Mouse (Mus musculus) forebrain, embryonic 13.5 days (tissue): ENCODE measurements at regions not wholly inside any gene's neighbourhood (a gene's known extent, or its start where the extent isn't known, plus 50 kb on each side); places are given as distances from the start of the nearest gene placed in this dataset.

Source experiments
- ATAC-seq: fragments of 200-750 bp; cut with Nextera tagmentation; 2 replicates; pipeline ENCODE4 v1.8.0; 2017
- H3K27ac ChIP-seq: fragments of 300-500 bp; sonication (generic); 2 replicates; pipeline ENCODE4 v1.5.1; 2015; ENCODE audit warnings: inconsistent platforms, mild to moderate bottlenecking, moderate library complexity
- H3K27me3 ChIP-seq: fragments of 300-500 bp; sonication (generic); 2 replicates; pipeline ENCODE4 v1.6.1; 2015; ENCODE audit warnings: mild to moderate bottlenecking, inconsistent platforms
- H3K36me3 ChIP-seq: fragments of 300-500 bp; sonication (generic); 2 replicates; pipeline ENCODE4 v1.6.1; 2015; ENCODE audit warnings: mild to moderate bottlenecking, inconsistent platforms; ENCODE audit not compliant: poor library complexity, severe bottlenecking
- H3K4me1 ChIP-seq: fragments of 300-500 bp; sonication (generic); 2 replicates; pipeline ENCODE4 v1.6.1; 2015; ENCODE audit warnings: inconsistent platforms
- H3K4me2 ChIP-seq: fragments of 300-500 bp; sonication (generic); 2 replicates; pipeline ENCODE4 v1.6.1; 2015; ENCODE audit warnings: inconsistent platforms, mild to moderate bottlenecking, moderate library complexity
- H3K4me3 ChIP-seq: fragments of 300-500 bp; sonication (generic); 2 replicates; pipeline ENCODE4 v1.5.1; 2015; ENCODE audit warnings: mild to moderate bottlenecking, inconsistent platforms
- H3K9ac ChIP-seq: fragments of 300-500 bp; sonication (generic); 2 replicates; pipeline ENCODE4 v1.6.1; 2015; ENCODE audit warnings: mild to moderate bottlenecking, inconsistent platforms
- H3K9me3 ChIP-seq: fragments of 300-500 bp; sonication (generic); replicated peaks from 2 replicates; pipeline ENCODE4 v1.6.1; 2016; ENCODE audit warnings: inconsistent platforms
- WGBS: fragments of 180-500 bp; shearing (Covaris S2); methylation state at CpG from one replicate; pipeline ENCODE4 v1.1.7; 2015; 5-methylcytosine and 5-hydroxymethylcytosine counted together

DNA sequence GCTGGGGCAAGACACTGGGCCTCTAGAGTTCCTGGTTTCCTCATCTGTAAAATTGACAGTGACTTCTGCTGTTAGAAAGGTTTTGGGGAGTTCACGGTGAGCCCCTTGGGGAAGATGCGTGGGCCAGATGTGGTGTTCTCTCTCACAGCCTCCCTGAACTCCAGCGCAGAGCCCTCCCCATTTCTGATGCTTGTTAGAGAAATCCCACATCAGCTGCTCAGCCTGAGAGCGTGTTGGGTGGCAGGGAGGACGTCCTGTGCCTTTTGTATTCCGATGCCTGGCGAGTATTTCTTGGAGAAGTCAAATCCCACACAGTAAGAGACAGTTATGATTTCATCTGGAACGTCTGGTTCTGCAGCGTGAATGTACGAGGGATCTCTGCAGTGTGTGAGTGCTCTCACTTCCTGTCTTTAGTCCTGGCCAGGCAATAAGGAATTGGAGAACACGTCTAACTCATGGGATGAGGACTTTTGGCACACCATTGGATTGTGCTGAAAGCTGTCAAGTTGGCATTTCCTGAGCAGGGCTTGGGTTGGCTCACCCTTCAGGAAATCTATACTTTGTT is 110.8 kb upstream of the Prickle1 start:
- no peaks in the 10 kb centered on the region for H3K9me3 ChIP-seq
- H3K27ac ChIP-seq: no peak overlapping the region
- WGBS: 84% methylated on average over 11 of the region's 11 CpGs
- no peak overlapping the region for H3K4me2 ChIP-seq
- H3K27me3 ChIP-seq: no peaks in the 10 kb centered on the region
- H3K36me3 ChIP-seq: no peaks in the 10 kb centered on the region
- H3K4me1 ChIP-seq: no peaks in the 10 kb centered on the region
- no peak for ATAC-seq
- H3K9ac ChIP-seq: no peak overlapping the region
- no peak overlapping the region for H3K4me3 ChIP-seq

- Histone ChIP-seq H3K27ac (no peak overlapping the region), H3K4me1 (peaks cover under 1% of the 10 kb centered on the region; the same call in 1 of the 2 replicates), H3K4me3 (no peak overlapping the region), H3K36me3 (no peaks in the 10 kb centered on the region), H3K27me3 (no peaks in the 10 kb centered on the region), H3K9ac (no peak overlapping the region), H3K4me2 (no peak overlapping the region), H3K9me3 (no peaks in the 10 kb centered on the region)
- ATAC-seq: no peak
- WGBS: 85% methylated on average over 4 of the region's 4 CpGs
Observed at GRCm38 (mm10) chr15:93705651-93706050, 110.0 kb upstream of the Prickle1 start.

DNA sequence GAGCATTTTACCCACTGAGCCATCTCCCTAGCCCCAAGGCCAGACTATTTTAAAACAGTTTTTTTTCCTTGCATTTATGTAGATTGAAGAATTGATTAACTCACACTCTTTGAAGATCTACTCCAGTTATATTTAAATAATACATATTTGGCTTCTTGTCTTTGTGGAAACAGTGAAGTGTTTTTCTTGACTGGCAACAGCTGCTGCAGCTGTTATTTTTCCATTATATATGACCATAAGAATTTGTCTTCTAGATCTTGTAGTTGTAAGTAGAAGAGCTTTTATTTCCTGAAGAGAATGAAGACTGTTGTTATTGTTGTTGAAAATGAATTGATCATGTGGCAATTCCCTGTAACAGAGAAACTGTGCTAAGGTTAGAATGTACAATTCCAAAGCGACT is 109.4 kb upstream of the Prickle1 start:
- Histone ChIP-seq H3K4me1 (peaks cover 5% of the 10 kb centered on the region), H3K9ac (no peak overlapping the region), H3K4me3 (no peak overlapping the region), H3K9me3 (no peaks in the 10 kb centered on the region), H3K36me3 (no peaks in the 10 kb centered on the region), H3K27ac (no peak overlapping the region), H3K27me3 (no peaks in the 10 kb centered on the region), H3K4me2 (no peak overlapping the region)
- WGBS: 89% methylated on average over 1 of the region's 1 CpGs
- ATAC-seq: no peak

DNA sequence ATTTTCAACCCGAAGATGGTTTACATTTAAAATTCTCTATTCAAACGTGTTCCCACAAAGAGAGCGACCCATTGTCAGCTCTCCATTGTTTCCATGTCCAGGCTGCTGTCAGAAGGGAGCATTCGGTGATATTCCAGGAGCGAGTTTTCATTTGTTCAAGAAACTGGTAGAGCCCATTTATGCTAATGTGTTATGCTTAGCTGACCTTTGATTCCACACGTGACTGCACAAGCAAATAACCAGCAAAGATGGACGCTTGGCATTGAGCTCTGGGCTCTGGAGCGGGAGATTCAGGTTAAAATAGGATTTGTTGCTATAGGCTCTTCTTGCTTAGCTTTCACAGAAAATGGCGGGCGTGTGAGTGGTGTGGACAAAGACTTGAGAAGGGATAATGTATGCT is 105.3 kb upstream of the Prickle1 start:
- Histone ChIP-seq H3K4me1 (peaks cover 18% of the 10 kb centered on the region), H3K36me3 (no peaks in the 10 kb centered on the region), H3K4me3 (no peak overlapping the region), H3K9ac (no peak overlapping the region), H3K9me3 (no peaks in the 10 kb centered on the region), H3K4me2 (no peak overlapping the region), H3K27me3 (no peaks in the 10 kb centered on the region), H3K27ac (no peak overlapping the region)
- 49% methylated on average over 10 of the region's 10 CpGs for WGBS
- ATAC-seq: no peak

DNA sequence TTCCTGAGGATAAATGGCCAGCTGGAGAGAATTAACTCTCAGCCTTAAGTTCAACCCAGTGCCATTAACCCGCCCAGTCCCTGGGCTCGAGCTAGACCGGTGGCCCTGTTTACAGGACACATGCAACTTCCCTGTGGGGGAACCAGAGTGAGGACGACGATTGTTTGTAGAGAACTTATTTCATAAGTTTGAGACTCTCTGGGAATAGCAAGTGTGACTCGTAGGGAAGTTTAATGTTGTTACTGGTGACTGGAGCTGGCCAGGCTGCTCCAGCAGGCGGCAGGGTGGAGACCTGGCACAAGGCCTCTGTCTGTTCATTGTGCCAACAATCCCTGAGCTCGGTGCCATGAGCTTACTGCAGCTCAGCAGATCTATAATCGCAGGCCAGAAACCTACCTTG is 104.3 kb upstream of the Prickle1 start:
- H3K27ac ChIP-seq: peak overlapping the region; percentile 25; the same call in 1 of the 2 replicates
- no peak overlapping the region for H3K4me2 ChIP-seq
- no peak overlapping the region for H3K4me3 ChIP-seq
- no peaks in the 10 kb centered on the region for H3K36me3 ChIP-seq
- no peak overlapping the region for H3K9ac ChIP-seq
- 0 out of 2 replicates have a peak, but pooled peaks have one; percentile 58 for ATAC-seq
- no peaks in the 10 kb centered on the region for H3K9me3 ChIP-seq
- WGBS: 60% methylated on average over 9 of the region's 9 CpGs
- no peaks in the 10 kb centered on the region for H3K27me3 ChIP-seq
- H3K4me1 ChIP-seq: peaks cover 18% of the 10 kb centered on the region

GRCm38 (mm10) chr15:93698182-93698822 is 102.6 kb upstream of the Prickle1 start:
- 28% methylated on average over 10 of the region's 10 CpGs for WGBS
- Histone ChIP-seq H3K9ac (no peak overlapping the region), H3K4me1 (peaks cover 18% of the 10 kb centered on the region), H3K27me3 (no peaks in the 10 kb centered on the region), H3K4me2 (peak overlapping the region; percentile 18; the same call in 1 of the 2 replicates), H3K27ac (no peak overlapping the region), H3K4me3 (no peak overlapping the region), H3K9me3 (no peaks in the 10 kb centered on the region), H3K36me3 (no peaks in the 10 kb centered on the region)
- ATAC-seq: no peak

- Histone ChIP-seq H3K36me3 (no peaks in the 10 kb centered on the region), H3K9me3 (no peaks in the 10 kb centered on the region), H3K4me3 (no peak overlapping the region), H3K4me2 (no peak overlapping the region), H3K27ac (no peak overlapping the region), H3K27me3 (no peaks in the 10 kb centered on the region), H3K9ac (no peak overlapping the region), H3K4me1 (no peaks in the 10 kb centered on the region)
- 77% methylated on average over 6 of the region's 6 CpGs for WGBS
- ATAC-seq: no peak
Observed at GRCm38 (mm10) chr15:93690717-93691116, 95.0 kb upstream of the Prickle1 start.

DNA sequence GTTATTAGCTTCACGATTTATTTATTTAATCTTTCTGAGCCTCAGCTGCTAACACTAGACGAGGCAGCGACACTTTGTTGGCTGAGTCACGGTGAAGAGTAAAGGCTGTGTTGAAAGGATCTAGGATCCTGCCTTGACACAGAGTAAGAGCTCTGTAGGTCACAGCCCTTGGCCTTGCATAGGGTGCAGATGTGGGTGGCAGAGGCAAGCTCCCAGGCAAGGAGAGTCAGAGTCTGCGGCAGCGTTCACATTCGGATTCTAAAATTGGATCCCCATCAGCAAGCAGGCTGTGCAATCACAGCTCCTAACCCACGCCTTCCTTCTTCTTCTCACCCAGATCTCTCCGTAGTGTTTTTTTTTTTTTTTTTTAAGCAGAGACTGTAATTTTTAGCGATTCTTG is 94.3 kb upstream of the Prickle1 start:
- H3K4me2 ChIP-seq: no peak overlapping the region
- ATAC-seq: no peak
- 93% methylated on average over 10 of the region's 10 CpGs for WGBS
- no peak overlapping the region for H3K9ac ChIP-seq
- H3K9me3 ChIP-seq: no peaks in the 10 kb centered on the region
- H3K4me3 ChIP-seq: no peak overlapping the region
- H3K27me3 ChIP-seq: no peaks in the 10 kb centered on the region
- H3K4me1 ChIP-seq: no peaks in the 10 kb centered on the region
- no peak overlapping the region for H3K27ac ChIP-seq
- no peaks in the 10 kb centered on the region for H3K36me3 ChIP-seq

GRCm38 (mm10) chr15:93686385-93686784 is 90.7 kb upstream of the Prickle1 start:
- Histone ChIP-seq H3K9me3 (no peaks in the 10 kb centered on the region), H3K36me3 (no peaks in the 10 kb centered on the region), H3K27me3 (no peaks in the 10 kb centered on the region), H3K9ac (no peak overlapping the region), H3K4me1 (no peaks in the 10 kb centered on the region), H3K4me3 (no peak overlapping the region), H3K27ac (no peak overlapping the region), H3K4me2 (no peak overlapping the region)
- no peak for ATAC-seq
- WGBS: 44% methylated on average over 9 of the region's 9 CpGs

GRCm38 (mm10) chr15:93681602-93682001 is 85.9 kb upstream of the Prickle1 start:
- Histone ChIP-seq H3K9me3 (no peaks in the 10 kb centered on the region), H3K4me2 (no peak overlapping the region), H3K4me3 (no peak overlapping the region), H3K36me3 (no peaks in the 10 kb centered on the region), H3K27ac (no peak overlapping the region), H3K9ac (no peak overlapping the region), H3K27me3 (no peaks in the 10 kb centered on the region), H3K4me1 (no peaks in the 10 kb centered on the region)
- ATAC-seq: no peak
- WGBS: 79% methylated on average over 4 of the region's 4 CpGs

DNA sequence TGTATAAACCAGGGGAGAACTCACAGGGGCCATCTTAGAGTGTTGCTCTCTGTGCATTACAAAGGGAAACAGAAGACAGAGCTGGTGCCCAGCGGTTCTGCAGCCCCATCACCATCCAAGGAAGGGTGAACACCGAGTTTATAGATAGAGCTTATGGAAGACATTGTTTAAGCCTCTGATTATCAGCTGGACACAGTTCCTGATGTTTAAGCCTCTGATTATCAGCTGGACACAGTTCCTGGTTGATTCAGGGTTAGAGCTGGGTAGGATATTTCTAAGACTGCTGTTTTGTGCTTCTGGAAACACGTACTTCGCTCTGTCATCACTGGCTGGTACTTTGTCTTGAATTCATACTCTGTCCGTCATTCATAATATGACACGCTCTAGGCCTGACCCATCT is 79.9 kb upstream of the Prickle1 start:
- no peak overlapping the region for H3K27ac ChIP-seq

GRCm38 (mm10) chr15:93673976-93674375 is 78.3 kb upstream of the Prickle1 start:
- H3K4me1 ChIP-seq: no peaks in the 10 kb centered on the region
- no peaks in the 10 kb centered on the region for H3K9me3 ChIP-seq
- no peak overlapping the region for H3K4me2 ChIP-seq
- WGBS: 50% methylated on average over 10 of the region's 10 CpGs
- no peaks in the 10 kb centered on the region for H3K36me3 ChIP-seq
- no peak overlapping the region for H3K9ac ChIP-seq
- H3K27me3 ChIP-seq: no peaks in the 10 kb centered on the region
- ATAC-seq: no peak
- no peak overlapping the region for H3K27ac ChIP-seq
- no peak overlapping the region for H3K4me3 ChIP-seq

More for the DNA sequence above, 79.9 kb upstream of the Prickle1 start:
- Histone ChIP-seq H3K4me2 (no peak overlapping the region), H3K9ac (no peak overlapping the region), H3K9me3 (no peaks in the 10 kb centered on the region), H3K4me1 (no peaks in the 10 kb centered on the region), H3K27me3 (no peaks in the 10 kb centered on the region), H3K4me3 (no peak overlapping the region), H3K36me3 (no peaks in the 10 kb centered on the region)
- WGBS: 95% methylated on average over 6 of the region's 6 CpGs
- no peak for ATAC-seq

- no peak overlapping the region for H3K4me2 ChIP-seq
- 62% methylated on average over 5 of the region's 5 CpGs for WGBS
- no peaks in the 10 kb centered on the region for H3K4me1 ChIP-seq
- no peak overlapping the region for H3K9ac ChIP-seq
- H3K4me3 ChIP-seq: no peak overlapping the region
- no peaks in the 10 kb centered on the region for H3K27me3 ChIP-seq
- no peaks in the 10 kb centered on the region for H3K9me3 ChIP-seq
- no peak for ATAC-seq
- no peaks in the 10 kb centered on the region for H3K36me3 ChIP-seq
- H3K27ac ChIP-seq: no peak overlapping the region
Observed at GRCm38 (mm10) chr15:93663876-93664275, 68.2 kb upstream of the Prickle1 start.
